Mouse (Mus musculus): ENCODE results near the gene Fam229a.

Fam229a gene

GRCm38 (mm10) chr4:129481090-129481489 is 9.9 kb upstream of the Fam229a start:
- in situ Hi-C loops (cut with MboI; ENCODE audit: low pct_unique_long_range_greater_than_20kb in 1 of 2, low sequenced_read_pairs in 2 of 2, unreplicated experiment in 1 of 2) = no loop called here

- in situ Hi-C loops (cut with MboI; ENCODE audit: low pct_unique_long_range_greater_than_20kb in 1 of 2, low sequenced_read_pairs in 2 of 2, unreplicated experiment in 1 of 2) = no loop called here
Observed at GRCm38 (mm10) chr4:129494681-129495080, 3.7 kb downstream of the Fam229a start.

- in situ Hi-C loops (cut with MboI; ENCODE audit: low pct_unique_long_range_greater_than_20kb in 1 of 2, low sequenced_read_pairs in 2 of 2, unreplicated experiment in 1 of 2) = no loop called here
Observed at GRCm38 (mm10) chr4:129495672-129496562, 4.9 kb downstream of the Fam229a start.

GRCm38 (mm10) chr4:129496631-129497030 is 5.6 kb downstream of the Fam229a start:
- in situ Hi-C loops (cut with MboI; ENCODE audit: low pct_unique_long_range_greater_than_20kb in 1 of 2, low sequenced_read_pairs in 2 of 2, unreplicated experiment in 1 of 2) = no loop called here

- in situ Hi-C loops (cut with MboI; ENCODE audit: low pct_unique_long_range_greater_than_20kb in 1 of 2, low sequenced_read_pairs in 2 of 2, unreplicated experiment in 1 of 2) = no loop called here
Observed at GRCm38 (mm10) chr4:129498941-129499340, 8.0 kb downstream of the Fam229a start.

GRCm38 (mm10) chr4:129500017-129500416 is 9.0 kb downstream of the Fam229a start:
- in situ Hi-C loops (cut with MboI; ENCODE audit: low pct_unique_long_range_greater_than_20kb in 1 of 2, low sequenced_read_pairs in 2 of 2, unreplicated experiment in 1 of 2) = no loop called here

GRCm38 (mm10) chr4:129500607-129501566 is 9.9 kb downstream of the Fam229a start:
- in situ Hi-C loops (cut with MboI; ENCODE audit: low pct_unique_long_range_greater_than_20kb in 1 of 2, low sequenced_read_pairs in 2 of 2, unreplicated experiment in 1 of 2) = no loop called here

GRCm38 (mm10) chr4:129502327-129502888 is 11.4 kb downstream of the Fam229a start:
- in situ Hi-C loops (cut with MboI; ENCODE audit: low pct_unique_long_range_greater_than_20kb in 1 of 2, low sequenced_read_pairs in 2 of 2, unreplicated experiment in 1 of 2) = no loop called here

- in situ Hi-C loops (cut with MboI; ENCODE audit: low pct_unique_long_range_greater_than_20kb in 1 of 2, low sequenced_read_pairs in 2 of 2, unreplicated experiment in 1 of 2) = no loop called here
Observed at GRCm38 (mm10) chr4:129502901-129503444, 12.0 kb downstream of the Fam229a start.

GRCm38 (mm10) chr4:129505511-129505910 is 14.5 kb downstream of the Fam229a start:
- in situ Hi-C loops (cut with MboI; ENCODE audit: low pct_unique_long_range_greater_than_20kb in 1 of 2, low sequenced_read_pairs in 2 of 2, unreplicated experiment in 1 of 2) = no loop called here

GRCm38 (mm10) chr4:129507434-129508236 is 16.6 kb downstream of the Fam229a start:
- in situ Hi-C loops (cut with MboI; ENCODE audit: low pct_unique_long_range_greater_than_20kb in 1 of 2, low sequenced_read_pairs in 2 of 2, unreplicated experiment in 1 of 2) = no loop called here

- in situ Hi-C loops (cut with MboI; ENCODE audit: low pct_unique_long_range_greater_than_20kb in 1 of 2, low sequenced_read_pairs in 2 of 2, unreplicated experiment in 1 of 2) = no loop called here
Observed at GRCm38 (mm10) chr4:129508237-129508515, 17.2 kb downstream of the Fam229a start.

- in situ Hi-C loops (cut with MboI; ENCODE audit: low pct_unique_long_range_greater_than_20kb in 1 of 2, low sequenced_read_pairs in 2 of 2, unreplicated experiment in 1 of 2) = no loop called here
Observed at GRCm38 (mm10) chr4:129508834-129509600, 18.0 kb downstream of the Fam229a start.

- in situ Hi-C loops (cut with MboI; ENCODE audit: low pct_unique_long_range_greater_than_20kb in 1 of 2, low sequenced_read_pairs in 2 of 2, unreplicated experiment in 1 of 2) = no loop called here
Observed at GRCm38 (mm10) chr4:129509650-129510049, 18.7 kb downstream of the Fam229a start.

GRCm38 (mm10) chr4:129510723-129511412 is 19.9 kb downstream of the Fam229a start:
- in situ Hi-C loops (cut with MboI; ENCODE audit: low pct_unique_long_range_greater_than_20kb in 1 of 2, low sequenced_read_pairs in 2 of 2, unreplicated experiment in 1 of 2) = no loop called here

GRCm38 (mm10) chr4:129511413-129512096 is 20.6 kb downstream of the Fam229a start:
- in situ Hi-C loops (cut with MboI; ENCODE audit: low pct_unique_long_range_greater_than_20kb in 1 of 2, low sequenced_read_pairs in 2 of 2, unreplicated experiment in 1 of 2) = no loop called here

Data from mouse embryonic stem cell (cell line).